Mouse (Mus musculus): ENCODE results near the gene Wdr82.

DNA sequence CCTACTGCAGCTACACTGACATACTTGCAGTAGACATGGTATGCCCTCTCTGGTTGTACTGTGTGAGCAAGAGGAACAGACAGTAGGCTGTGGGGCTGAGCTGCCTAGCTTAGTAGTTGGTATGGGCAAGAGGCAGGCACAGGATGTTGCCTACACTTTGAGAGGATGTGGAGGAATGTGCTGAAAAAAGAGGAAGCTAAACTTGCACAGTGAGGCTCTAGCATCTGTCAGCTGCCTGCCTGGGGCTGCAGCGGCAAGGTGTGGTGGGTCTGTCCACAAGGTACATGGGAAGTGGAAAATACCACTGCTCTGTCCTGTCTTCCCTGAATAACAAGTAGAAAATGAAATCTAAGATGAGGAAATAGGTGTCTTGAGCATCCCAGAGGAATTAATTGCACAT, 22.3 kb downstream of the Wdr82 start:
- no peak for TF ChIP-seq POLR2A (IDR thresholded peaks at IDR 0.05; ENCODE audit: borderline replicate concordance, extremely low read depth, low read depth, low read length)
- TF ChIP-seq CTCF (IDR thresholded peaks at IDR 0.05; ENCODE audit: insufficient read depth, low read length), result no peak
